Mouse (Mus musculus) midbrain, postnatal 0 days (tissue): Measurements from ENCODE around the gene Sh3rf1. TPM values are rescaled to one million over a fixed set of nuclear protein-coding genes. Genes with fewer than 3 reads are reported as not detected.

Experiments used
- ATAC-seq: fragments of 200-750 bp; cut with Nextera tagmentation; 2 replicates; pipeline ENCODE4 v1.8.0; 2017; ENCODE audit warnings: moderate number of reproducible peaks, mild to moderate bottlenecking, moderate TSS enrichment, moderate library complexity; ENCODE audit not compliant: low FRiP score
- DNase-seq: peaks from one replicate; pipeline ENCODE4 v3.0.0-alpha.2; 2015; ENCODE audit warnings: low spot score
- H3K27ac ChIP-seq: fragments of 300-500 bp; sonication (generic); 2 replicates; pipeline ENCODE4 v1.5.1; 2014; ENCODE audit warnings: low read depth, mild to moderate bottlenecking, low read length, mixed read lengths
- H3K27me3 ChIP-seq: fragments of 300-500 bp; sonication (generic); 2 replicates; pipeline ENCODE4 v1.6.1; 2014; ENCODE audit warnings: low read length, control low read depth, mixed read lengths; ENCODE audit not compliant: insufficient read depth
- H3K36me3 ChIP-seq: fragments of 300-500 bp; sonication (generic); 2 replicates; pipeline ENCODE4 v1.6.1; 2014; ENCODE audit warnings: low read length, control low read depth, mixed read lengths; ENCODE audit not compliant: insufficient read depth
- H3K4me1 ChIP-seq: fragments of 300-500 bp; sonication (generic); 2 replicates; pipeline ENCODE4 v1.6.1; 2014; ENCODE audit warnings: mild to moderate bottlenecking, control low read depth, antibody characterized with exemption, low read length, mixed read lengths; ENCODE audit not compliant: insufficient read depth
- H3K4me2 ChIP-seq: fragments of 300-500 bp; sonication (generic); 2 replicates; pipeline ENCODE4 v1.6.1; 2014; ENCODE audit warnings: low read depth, mild to moderate bottlenecking, low read length, mixed read lengths; ENCODE audit not compliant: poor library complexity, severe bottlenecking
- H3K4me3 ChIP-seq: fragments of 300-500 bp; sonication (generic); 2 replicates; pipeline ENCODE4 v1.5.1; 2014; ENCODE audit warnings: low read depth, mild to moderate bottlenecking, low read length, moderate library complexity
- H3K9ac ChIP-seq: fragments of 300-500 bp; sonication (generic); replicated peaks from 2 replicates; pipeline ENCODE4 v1.6.1; 2014; ENCODE audit warnings: mild to moderate bottlenecking, low read length, moderate library complexity, mixed read lengths; ENCODE audit not compliant: poor library complexity, severe bottlenecking
- H3K9me3 ChIP-seq: fragments of 300-500 bp; sonication (generic); 2 replicates; pipeline ENCODE4 v1.6.1; 2016; ENCODE audit warnings: low read length, control low read depth
- CTCF ChIP-seq: IDR thresholded peaks from 2 replicates; pipeline ENCODE4 v1.5.1; 2016; ENCODE audit warnings: antibody characterized with exemption, mild to moderate bottlenecking
- WGBS: fragments of 180-500 bp; shearing (Covaris S2); extraction: QIAGEN DNeasy Blood & Tissue Kit; methylation state at CpG from one replicate; pipeline ENCODE4 v1.1.7; 2014; 5-methylcytosine and 5-hydroxymethylcytosine counted together
- polyA plus RNA-seq: library from polyadenylated mRNA; unstranded; fragments of >200 nt; fragmentation: Nextera tagmentation; extraction: Ambion mirVana; gene quantifications from 2 replicates; pipeline ENCODE4 v1.2.1, GENCODE M21; 2015
- total RNA-seq: library from RNA; depleted of rRNA; stranded (reverse); fragments of >200 nt; gene quantifications from 2 replicates; pipeline ENCODE4 v1.2.3, GENCODE M21; 2014; rRNA removed

Gene Sh3rf1
- total RNA-seq (37.5 and 39.8 TPM in 2 replicates), polyA plus RNA-seq (23.9 and 24.3 TPM in 2 replicates)

GRCm38 (mm10) chr8:61223729-61224379 lies at the start of gene Sh3rf1:
Sh3rf1 (plus strand) TSS chr8:61223872.
- ATAC-seq (peak; percentile 88), DNase-seq (peak; percentile 80)
- Histone ChIP-seq H3K9ac (peak within 1 kb of the TSS; percentile 83), H3K27me3 (no peaks in the 10 kb centered on the region), H3K4me1 (peaks cover 19% of the 10 kb centered on the region), H3K9me3 (no peaks in the 10 kb centered on the region), H3K4me2 (peak within 1 kb of the TSS; percentile 93), H3K27ac (peak within 1 kb of the TSS; percentile 59), H3K4me3 (peak within 1 kb of the TSS; percentile 77), H3K36me3 (no peaks in the 10 kb centered on the region)
- peak; percentile 33 for TF ChIP-seq CTCF
- under 1% methylated on average over 63 of the region's 84 CpGs for WGBS

- no peak overlapping the region for H3K4me3 ChIP-seq
- no peak overlapping the region for H3K27ac ChIP-seq
- no peaks in the 10 kb centered on the region for H3K36me3 ChIP-seq
- no peak overlapping the region for H3K4me2 ChIP-seq
- DNase-seq (no peak), ATAC-seq (no peak)
- H3K9ac ChIP-seq, result no peak overlapping the region
- no peaks in the 10 kb centered on the region for H3K9me3 ChIP-seq
- no peaks in the 10 kb centered on the region for H3K27me3 ChIP-seq
- 53% methylated on average over 7 of the region's 7 CpGs for WGBS
- no peaks in the 10 kb centered on the region for H3K4me1 ChIP-seq
- TF ChIP-seq CTCF, result no peak
Observed at GRCm38 (mm10) chr8:61173921-61174492, 49.7 kb upstream of the Sh3rf1 start.

GRCm38 (mm10) chr8:61175876-61176275 lies 47.8 kb upstream of the Sh3rf1 start:
- Histone ChIP-seq H3K27me3 (no peaks in the 10 kb centered on the region), H3K4me3 (no peak overlapping the region), H3K4me2 (no peak overlapping the region), H3K9ac (no peak overlapping the region), H3K36me3 (no peaks in the 10 kb centered on the region), H3K9me3 (no peaks in the 10 kb centered on the region), H3K4me1 (no peaks in the 10 kb centered on the region), H3K27ac (no peak overlapping the region)
- 95% methylated on average over 2 of the region's 2 CpGs for WGBS
- no peak for ATAC-seq
- no peak for DNase-seq
- TF ChIP-seq CTCF, result no peak

DNA sequence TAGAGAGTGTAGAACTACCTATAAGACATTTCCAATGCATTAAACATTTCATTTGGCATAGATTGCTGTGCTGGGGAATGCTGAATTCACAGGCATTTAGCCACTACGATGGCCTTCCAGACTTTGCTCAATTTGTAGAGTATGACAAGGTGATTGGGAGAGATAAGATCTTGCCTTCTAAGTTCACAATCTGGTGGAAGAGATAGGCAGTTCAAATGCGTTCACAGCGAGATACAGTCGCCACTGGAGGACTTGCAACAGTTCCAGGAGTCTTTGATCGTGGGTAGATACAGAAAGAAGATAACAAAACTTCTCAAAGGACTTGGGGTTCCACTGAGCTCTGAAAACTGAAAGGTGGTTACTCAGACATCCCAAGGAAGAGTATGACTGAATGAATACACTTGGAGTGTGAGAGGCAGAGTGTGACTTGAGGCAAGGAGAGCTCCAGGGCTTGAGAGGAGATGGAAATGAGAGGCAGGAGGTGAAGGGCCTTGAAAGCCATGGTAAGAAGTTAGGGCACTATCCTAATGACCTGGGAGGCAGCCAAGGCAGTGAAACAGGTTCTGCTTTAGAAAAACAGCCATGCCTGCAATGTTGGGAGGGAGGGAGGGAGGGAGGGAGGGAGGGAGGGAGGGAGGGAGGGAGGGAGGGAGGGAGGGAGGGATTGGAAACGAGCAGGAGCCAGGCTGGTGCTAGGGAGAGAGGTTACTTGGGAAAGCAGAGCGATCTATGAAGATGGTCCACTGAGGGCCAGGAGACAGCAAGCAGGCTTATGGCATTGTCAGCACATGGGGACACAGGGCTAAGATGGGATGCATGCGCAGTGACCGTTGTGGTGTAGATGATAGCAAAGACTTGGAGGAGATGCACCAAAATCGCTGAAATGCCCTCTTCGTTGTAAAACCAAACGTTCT lies 45.7 kb upstream of the Sh3rf1 start:
- Histone ChIP-seq H3K4me1 (no peaks in the 10 kb centered on the region), H3K9me3 (no peaks in the 10 kb centered on the region), H3K27me3 (no peaks in the 10 kb centered on the region), H3K4me3 (no peak overlapping the region), H3K27ac (no peak overlapping the region), H3K9ac (no peak overlapping the region), H3K4me2 (no peak overlapping the region), H3K36me3 (no peaks in the 10 kb centered on the region)
- WGBS, result 60% methylated on average over 12 of the region's 12 CpGs
- DNase-seq, result no peak
- no peak for TF ChIP-seq CTCF
- ATAC-seq, result no peak

DNA sequence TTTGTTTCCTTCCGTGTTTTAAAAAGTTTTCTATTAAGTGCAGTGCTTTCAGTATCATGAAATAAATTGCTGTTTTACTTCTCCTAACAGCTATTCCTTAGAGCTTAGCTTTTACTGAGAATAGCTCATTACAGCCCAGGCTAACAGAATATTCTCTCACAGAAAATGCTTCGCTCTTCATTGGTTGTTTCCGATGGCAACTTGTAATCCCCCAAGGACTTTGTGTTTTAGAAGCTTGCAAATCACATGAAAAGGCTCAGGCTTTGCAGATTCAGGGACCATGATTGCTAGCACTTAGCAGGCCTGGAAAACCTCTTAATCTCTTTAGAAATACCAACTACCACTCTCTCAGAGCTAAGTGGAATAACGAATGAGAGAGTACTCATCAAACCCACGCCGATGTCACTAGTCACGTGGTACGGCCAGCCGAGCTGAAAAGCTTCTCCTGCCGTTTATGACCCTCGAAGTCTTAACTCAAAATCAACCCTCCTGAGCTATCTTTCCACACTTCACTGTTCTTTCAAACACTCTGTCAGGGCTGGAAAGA lies 45.0 kb upstream of the Sh3rf1 start:
- H3K27ac ChIP-seq, result peak overlapping the region; percentile 14; the same call in 1 of the 2 replicates
- no peaks in the 10 kb centered on the region for H3K36me3 ChIP-seq
- H3K27me3 ChIP-seq, result no peaks in the 10 kb centered on the region
- no peak overlapping the region for H3K9ac ChIP-seq
- peak; percentile 63; the same call in 1 of the 2 replicates for ATAC-seq
- no peak for TF ChIP-seq CTCF
- DNase-seq, result peak; percentile 47
- peak overlapping the region; percentile 7; the same call in 1 of the 2 replicates for H3K4me2 ChIP-seq
- H3K9me3 ChIP-seq, result no peaks in the 10 kb centered on the region
- H3K4me3 ChIP-seq, result no peak overlapping the region
- H3K4me1 ChIP-seq, result no peaks in the 10 kb centered on the region
- WGBS, result 23% methylated on average over 11 of the region's 11 CpGs
